Mouse (Mus musculus): Measurements from ENCODE around the gene Ppp2ca.
"Not testable (repeated sequence)": the region's sequence is repeated elsewhere in the genome, so short reads cannot be mapped to it uniquely, and the experiment has no call there.

Gene Ppp2ca

DNA sequence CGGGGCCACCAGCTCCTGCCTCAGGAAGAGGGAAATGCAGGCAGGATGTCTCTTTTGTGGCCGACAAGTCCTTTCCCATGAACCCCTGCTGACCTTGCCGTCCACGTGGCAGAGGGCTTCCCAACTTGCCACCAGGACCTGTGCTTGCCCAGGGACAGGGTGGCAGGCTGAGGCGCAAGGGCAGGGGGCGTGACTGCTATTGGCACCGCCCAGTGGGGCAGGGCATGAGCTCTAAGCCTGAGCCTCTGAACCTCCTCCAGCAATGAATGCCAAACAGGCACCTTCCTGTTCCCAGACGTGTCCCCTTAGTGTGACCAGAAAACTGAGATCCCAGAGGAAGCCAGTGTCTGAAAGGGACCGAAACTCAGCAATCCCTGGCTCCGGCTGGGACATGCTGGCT lies 65.4 kb downstream of the Ppp2ca start:
- DNase-seq: no peak

DNA sequence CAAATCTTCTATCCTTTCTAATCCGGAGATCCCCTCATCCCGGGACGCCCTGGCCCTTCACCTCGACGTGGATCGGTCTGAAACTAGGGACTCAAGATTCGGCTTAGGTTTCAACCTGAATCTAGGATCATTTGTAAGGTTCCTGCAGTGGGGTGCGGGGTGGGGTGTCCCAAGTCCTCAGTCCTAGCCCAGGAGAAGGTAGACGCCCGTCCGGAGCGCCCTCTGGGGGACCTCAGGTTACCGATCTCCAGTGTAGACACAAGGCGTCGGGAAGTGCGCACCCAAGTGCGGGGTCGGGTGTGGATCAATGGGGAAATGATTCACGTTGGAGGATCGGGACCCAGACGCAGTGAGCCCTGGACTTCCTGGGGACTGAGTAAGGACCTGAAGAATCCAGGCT lies 68.6 kb downstream of the Ppp2ca start:
- peak; percentile 6 for DNase-seq

DNA sequence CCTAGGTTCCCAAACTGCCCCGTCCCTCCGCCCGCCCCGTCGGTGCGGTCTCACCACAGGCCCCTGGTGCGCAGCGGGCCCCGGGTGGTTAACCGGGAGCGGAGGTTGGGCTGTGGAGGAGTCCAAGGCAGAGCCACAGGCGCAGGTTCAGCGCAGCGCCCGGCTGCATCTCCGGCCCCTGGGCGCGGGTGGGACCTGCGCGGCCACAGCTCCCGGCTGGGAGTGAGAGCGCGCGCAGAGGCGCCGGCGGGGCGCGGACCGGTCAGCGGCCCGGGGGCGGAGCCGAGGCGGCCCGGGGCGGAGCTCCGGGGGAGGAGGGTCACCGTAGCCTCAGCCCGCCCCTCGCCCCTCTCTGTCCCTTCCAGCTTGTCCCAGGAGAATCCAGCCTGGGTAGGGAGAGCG lies 69.4 kb downstream of the Ppp2ca start:
- not testable (repeated sequence) for DNase-seq

DNA sequence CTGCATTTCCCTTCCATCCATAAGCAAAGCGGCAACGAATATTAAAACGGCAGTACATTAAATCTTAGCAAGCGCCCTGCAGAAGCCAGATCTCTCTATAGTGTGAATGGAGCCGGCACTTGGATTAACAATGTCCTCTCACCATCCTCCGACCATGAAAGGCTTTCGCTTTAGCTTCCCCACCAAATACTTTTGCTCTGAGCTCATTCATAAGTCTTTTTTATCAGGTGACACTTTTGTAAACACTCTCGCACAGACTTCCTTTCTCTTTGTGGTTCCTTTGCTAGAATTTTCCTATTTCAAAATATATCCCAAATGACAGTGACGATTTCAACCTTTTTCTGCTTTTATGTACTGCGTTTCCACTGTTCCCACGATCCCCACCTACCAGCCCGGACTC lies 70.0 kb downstream of the Ppp2ca start:
- DNase-seq: no peak
